Mouse (Mus musculus): ENCODE data around the gene Impdh1.
"Not testable (repeated sequence)": the region's sequence is repeated elsewhere in the genome, so short reads cannot be mapped to it uniquely, and the experiment has no call there.

The Impdh1 gene

GRCm38 (mm10) chr6:29179843-29180242 is 36.3 kb downstream of the Impdh1 start:
- DNase-seq (ENCODE audit: low read depth, low spot score): no peak

GRCm38 (mm10) chr6:29178888-29179658 is 37.1 kb downstream of the Impdh1 start, which contains the start of gene Prrt4:
TSS of gene Prrt4 (minus strand) at chr6:29179584.
- DNase-seq (ENCODE audit: low read depth, low spot score): peak; percentile 21

- no peak for DNase-seq (ENCODE audit: low read depth, low spot score)
Observed at GRCm38 (mm10) chr6:29177901-29178879, 38.0 kb downstream of the Impdh1 start.

- no peak for DNase-seq (ENCODE audit: low read depth, low spot score)
Observed at GRCm38 (mm10) chr6:29175113-29175512, 41.1 kb downstream of the Impdh1 start.

GRCm38 (mm10) chr6:29174368-29174767 is 41.8 kb downstream of the Impdh1 start:
- no peak for DNase-seq (ENCODE audit: low read depth, low spot score)

GRCm38 (mm10) chr6:29170952-29171388 is 45.2 kb downstream of the Impdh1 start:
- peak; percentile 79 for DNase-seq (ENCODE audit: low read depth, low spot score)

- DNase-seq (ENCODE audit: low read depth, low spot score): peak; percentile 84
Observed at GRCm38 (mm10) chr6:29170063-29170921, 45.9 kb downstream of the Impdh1 start.

GRCm38 (mm10) chr6:29169675-29170062 is 46.5 kb downstream of the Impdh1 start:
- no peak for DNase-seq (ENCODE audit: low read depth, low spot score)

- DNase-seq (ENCODE audit: low read depth, low spot score): no peak
Observed at GRCm38 (mm10) chr6:29168871-29169270, 47.3 kb downstream of the Impdh1 start.

GRCm38 (mm10) chr6:29166196-29166595 is 50.0 kb downstream of the Impdh1 start:
- peak; percentile 65 for DNase-seq (ENCODE audit: low read depth, low spot score)

GRCm38 (mm10) chr6:29164314-29165244 is 51.6 kb downstream of the Impdh1 start, which contains the start of gene Rbm28:
TSS of gene Rbm28 (minus strand) at chr6:29165006.
- peak; percentile 91 for DNase-seq (ENCODE audit: low read depth, low spot score)

- not testable (repeated sequence) for DNase-seq (ENCODE audit: low read depth, low spot score)
Observed at GRCm38 (mm10) chr6:29161291-29161690, 54.9 kb downstream of the Impdh1 start.

- DNase-seq (ENCODE audit: low read depth, low spot score): no peak
Observed at GRCm38 (mm10) chr6:29160786-29161185, 55.4 kb downstream of the Impdh1 start.

GRCm38 (mm10) chr6:29156326-29156725 is 59.8 kb downstream of the Impdh1 start:
- no peak for DNase-seq (ENCODE audit: low read depth, low spot score)
